Mouse (Mus musculus): ENCODE results near the gene Stim2. TPM values are rescaled to one million over a fixed set of nuclear protein-coding genes. Genes with fewer than 3 reads are reported as not detected.

Gene Stim2
- polyA plus RNA-seq, 2 experiments: 2.2 to 4.4 TPM

- no peaks in the 10 kb centered on the region for H3K36me3 ChIP-seq (replicated peaks; ENCODE audit: control insufficient read depth, insufficient read depth, low read depth)
- no peaks in the 10 kb centered on the region for H3K9me3 ChIP-seq (ENCODE audit: control insufficient read depth, low read length)
- no peaks in the 10 kb centered on the region for H3K27me3 ChIP-seq (ENCODE audit: control insufficient read depth, insufficient read depth, low read length)
- TF ChIP-seq CTCF (IDR thresholded peaks at IDR 0.05; ENCODE audit: low read depth) (no peak), EP300 (IDR thresholded peaks at IDR 0.05; ENCODE audit: low read depth) (no peak)
- H3K27ac ChIP-seq: no peak overlapping the region
- WGBS (ENCODE audit: insufficient replicate concordance): 57% methylated on average over 6 of the region's 6 CpGs
- ATAC-seq (ENCODE audit: insufficient read depth): no peak
- H3K4me3 ChIP-seq (ENCODE audit: insufficient read depth in 1 of 2, low read depth in 2 of 2, low read length in 2 of 2): no peak overlapping the region
- H3K4me1 ChIP-seq (replicated peaks; ENCODE audit: control insufficient read depth in 2 of 2, insufficient read depth in 2 of 2, low read length in 1 of 2): peaks cover 2 to 3% of the 10 kb centered on the region in 2 experiments; a peak in 2 of 4 replicates
- no peak overlapping the region for H3K9ac ChIP-seq (replicated peaks)
- H3K4me2 ChIP-seq (ENCODE audit: low read depth): no peak overlapping the region
- DNase-seq (ENCODE audit: low read depth in 3 of 3, low spot score in 3 of 3): no peak
These were observed 7.5 kb downstream of the Stim2 start for GRCm38 (mm10) chr5:54005865-54006225.

GRCm38 (mm10) chr5:54006845-54007244, 8.5 kb downstream of the Stim2 start:
- DNase-seq (ENCODE audit: low read depth in 3 of 3, low spot score in 3 of 3) (peak in 2 of 3 experiments; percentile 27 to 31), ATAC-seq (ENCODE audit: insufficient read depth) (peak; percentile 45; the same call in 1 of the 2 replicates)
- H3K9ac ChIP-seq (replicated peaks): no peak overlapping the region
- H3K4me2 ChIP-seq (ENCODE audit: low read depth): no peak overlapping the region
- no peaks in the 10 kb centered on the region for H3K36me3 ChIP-seq (replicated peaks; ENCODE audit: control insufficient read depth, insufficient read depth, low read depth)
- no peaks in the 10 kb centered on the region for H3K9me3 ChIP-seq (ENCODE audit: control insufficient read depth, low read length)
- WGBS (ENCODE audit: insufficient replicate concordance): 44% methylated on average over 1 of the region's 1 CpGs
- H3K4me3 ChIP-seq (ENCODE audit: insufficient read depth in 1 of 2, low read depth in 2 of 2, low read length in 2 of 2): no peak overlapping the region
- peaks cover 2 to 3% of the 10 kb centered on the region in 2 experiments; a peak in 2 of 4 replicates for H3K4me1 ChIP-seq (replicated peaks; ENCODE audit: control insufficient read depth in 2 of 2, insufficient read depth in 2 of 2, low read length in 1 of 2)
- no peak overlapping the region for H3K27ac ChIP-seq
- H3K27me3 ChIP-seq (ENCODE audit: control insufficient read depth, insufficient read depth, low read length): no peaks in the 10 kb centered on the region
- TF ChIP-seq CTCF (IDR thresholded peaks at IDR 0.05; ENCODE audit: low read depth) (no peak), EP300 (IDR thresholded peaks at IDR 0.05; ENCODE audit: low read depth) (peak; percentile 45; the same call in 1 of the 2 replicates)

GRCm38 (mm10) chr5:54007617-54008016, 9.3 kb downstream of the Stim2 start:
- 45% methylated on average over 6 of the region's 6 CpGs for WGBS (ENCODE audit: insufficient replicate concordance)
- TF ChIP-seq EP300 (IDR thresholded peaks at IDR 0.05; ENCODE audit: low read depth): no peak
- no peak for TF ChIP-seq CTCF (IDR thresholded peaks at IDR 0.05; ENCODE audit: low read depth)

GRCm38 (mm10) chr5:54013271-54013670, 15.0 kb downstream of the Stim2 start:
- no peaks in the 10 kb centered on the region for H3K4me1 ChIP-seq (replicated peaks; ENCODE audit: control insufficient read depth in 2 of 2, insufficient read depth in 2 of 2, low read length in 1 of 2)
- DNase-seq (ENCODE audit: low read depth in 3 of 3, low spot score in 3 of 3) (no peak), ATAC-seq (ENCODE audit: insufficient read depth) (no peak)
- H3K27me3 ChIP-seq (ENCODE audit: control insufficient read depth, insufficient read depth, low read length): no peaks in the 10 kb centered on the region
- no peaks in the 10 kb centered on the region for H3K36me3 ChIP-seq (replicated peaks; ENCODE audit: control insufficient read depth, insufficient read depth, low read depth)
- no peak overlapping the region for H3K27ac ChIP-seq
- no peak overlapping the region for H3K4me2 ChIP-seq (ENCODE audit: low read depth)
- TF ChIP-seq CTCF (IDR thresholded peaks at IDR 0.05; ENCODE audit: low read depth) (no peak), EP300 (IDR thresholded peaks at IDR 0.05; ENCODE audit: low read depth) (no peak)
- H3K4me3 ChIP-seq (ENCODE audit: insufficient read depth in 1 of 2, low read depth in 2 of 2, low read length in 2 of 2): no peak overlapping the region
- no peak overlapping the region for H3K9ac ChIP-seq (replicated peaks)
- 44% methylated on average over 1 of the region's 1 CpGs for WGBS (ENCODE audit: insufficient replicate concordance)
- no peaks in the 10 kb centered on the region for H3K9me3 ChIP-seq (ENCODE audit: control insufficient read depth, low read length)

More at GRCm38 (mm10) chr5:54007617-54008016, 9.3 kb downstream of the Stim2 start:
- Histone ChIP-seq H3K36me3 (replicated peaks; ENCODE audit: control insufficient read depth, insufficient read depth, low read depth) (no peaks in the 10 kb centered on the region), H3K4me3 (ENCODE audit: insufficient read depth in 1 of 2, low read depth in 2 of 2, low read length in 2 of 2) (no peak overlapping the region), H3K9me3 (ENCODE audit: control insufficient read depth, low read length) (no peaks in the 10 kb centered on the region), H3K27me3 (ENCODE audit: control insufficient read depth, insufficient read depth, low read length) (no peaks in the 10 kb centered on the region), H3K27ac (no peak overlapping the region), H3K9ac (replicated peaks) (no peak overlapping the region), H3K4me2 (ENCODE audit: low read depth) (no peak overlapping the region), H3K4me1 (replicated peaks; ENCODE audit: control insufficient read depth in 2 of 2, insufficient read depth in 2 of 2, low read length in 1 of 2) (peaks cover 2 to 3% of the 10 kb centered on the region in 2 experiments; a peak in 2 of 4 replicates)
- ATAC-seq (ENCODE audit: insufficient read depth) (no peak), DNase-seq (ENCODE audit: low read depth in 3 of 3, low spot score in 3 of 3) (no peak)

- Histone ChIP-seq H3K4me3 (ENCODE audit: insufficient read depth in 1 of 2, low read depth in 2 of 2, low read length in 2 of 2) (no peak overlapping the region), H3K27ac (no peak overlapping the region), H3K4me2 (ENCODE audit: low read depth) (no peak overlapping the region), H3K9me3 (ENCODE audit: control insufficient read depth, low read length) (no peaks in the 10 kb centered on the region), H3K9ac (replicated peaks) (no peak overlapping the region), H3K36me3 (replicated peaks; ENCODE audit: control insufficient read depth, insufficient read depth, low read depth) (no peaks in the 10 kb centered on the region), H3K4me1 (replicated peaks; ENCODE audit: control insufficient read depth in 2 of 2, insufficient read depth in 2 of 2, low read length in 1 of 2) (no peaks in the 10 kb centered on the region), H3K27me3 (ENCODE audit: control insufficient read depth, insufficient read depth, low read length) (no peaks in the 10 kb centered on the region)
- 60% methylated on average over 7 of the region's 7 CpGs for WGBS (ENCODE audit: insufficient replicate concordance)
- DNase-seq (ENCODE audit: low read depth in 3 of 3, low spot score in 3 of 3) (no peak), ATAC-seq (ENCODE audit: insufficient read depth) (no peak)
- no peak for TF ChIP-seq EP300 (IDR thresholded peaks at IDR 0.05; ENCODE audit: low read depth)
- TF ChIP-seq CTCF (IDR thresholded peaks at IDR 0.05; ENCODE audit: low read depth): no peak
These were observed 18.8 kb downstream of the Stim2 start for GRCm38 (mm10) chr5:54017143-54017542.
